Mouse (Mus musculus) megakaryocyte, embryonic 14.5 days (primary cell): ENCODE measurements at regions not wholly inside any gene's neighbourhood (a gene's known extent, or its start where the extent isn't known, plus 50 kb on each side); places are given as distances from the start of the nearest gene placed in this dataset.

Source experiments
- FLI1 ChIP-seq: IDR thresholded peaks from 2 replicates; pipeline ENCODE4 v1.6.1; 2012; ENCODE audit warnings: low read length, inconsistent platforms, mixed read lengths
- GATA1 ChIP-seq: IDR thresholded peaks from 3 replicates; pipeline ENCODE4 v1.6.1; 2012; ENCODE audit warnings: mixed read lengths, low read length, inconsistent platforms, borderline replicate concordance

DNA sequence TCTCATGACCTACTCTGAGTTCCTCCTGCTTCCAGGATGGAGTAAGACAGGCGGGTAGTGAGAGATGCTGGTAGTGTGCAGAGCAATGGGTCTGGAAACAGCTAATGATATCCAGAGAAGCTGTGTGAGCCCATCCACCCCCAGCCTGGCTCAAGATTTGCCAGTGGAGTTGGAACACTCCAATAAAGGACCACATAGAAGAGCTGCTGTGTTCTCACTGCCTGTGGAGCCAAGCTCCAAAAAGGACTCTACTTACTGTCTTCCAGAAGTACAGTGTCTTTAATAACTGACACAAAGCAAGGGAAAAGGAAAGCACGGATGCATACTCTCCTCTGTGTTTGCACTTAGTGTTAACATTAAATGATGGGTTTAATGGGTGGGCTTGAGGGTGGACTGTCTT lies 138.0 kb upstream of the Dnajc19 start:
- TF ChIP-seq GATA1, result no peak
- TF ChIP-seq FLI1, result no peak
